Mouse (Mus musculus) telencephalon, adult 2 months (tissue): ENCODE measurements at regions not wholly inside any gene's neighbourhood (a gene's known extent, or its start where the extent isn't known, plus 50 kb on each side); places are given as distances from the start of the nearest gene placed in this dataset.

Source experiments
- DNase-seq: peaks from one replicate; pipeline ENCODE4 v3.0.0-alpha.2; 2011; ENCODE audit warnings: low read depth, low spot score

GRCm38 (mm10) chr8:125367374-125367773, 202.2 kb downstream of the Sipa1l2 start:
- DNase-seq = no peak

GRCm38 (mm10) chr8:125365004-125365403, 204.6 kb downstream of the Sipa1l2 start:
- peak; percentile 41 for DNase-seq

GRCm38 (mm10) chr8:125359456-125359855, 210.2 kb downstream of the Sipa1l2 start:
- DNase-seq = no peak

- no peak for DNase-seq
Observed at GRCm38 (mm10) chr8:125357759-125358158, 211.8 kb downstream of the Sipa1l2 start.

- no peak for DNase-seq
Observed at GRCm38 (mm10) chr8:125355059-125355509, 214.5 kb downstream of the Sipa1l2 start.

- no peak for DNase-seq
Observed at GRCm38 (mm10) chr8:125352276-125352675, 217.3 kb downstream of the Sipa1l2 start.

GRCm38 (mm10) chr8:125351486-125352032, 218.0 kb downstream of the Sipa1l2 start:
- no peak for DNase-seq

GRCm38 (mm10) chr8:125349290-125350025, 220.2 kb downstream of the Sipa1l2 start:
- no peak for DNase-seq

GRCm38 (mm10) chr8:125346182-125346581, 223.4 kb downstream of the Sipa1l2 start:
- no peak for DNase-seq

- DNase-seq = no peak
Observed at GRCm38 (mm10) chr8:125345571-125345970, 224.0 kb downstream of the Sipa1l2 start.

GRCm38 (mm10) chr8:125343867-125344266, 225.7 kb downstream of the Sipa1l2 start:
- DNase-seq = peak; percentile 39

- no peak for DNase-seq
Observed at GRCm38 (mm10) chr8:125342521-125342920, 227.1 kb downstream of the Sipa1l2 start.

GRCm38 (mm10) chr8:125341606-125342005, 228.0 kb downstream of the Sipa1l2 start:
- DNase-seq = no peak

- DNase-seq = no peak
Observed at GRCm38 (mm10) chr8:125338222-125338621, 231.4 kb downstream of the Sipa1l2 start.

- no peak for DNase-seq
Observed at GRCm38 (mm10) chr8:125337444-125338077, 232.0 kb downstream of the Sipa1l2 start.

- no peak for DNase-seq
Observed at GRCm38 (mm10) chr8:125336799-125337198, 232.8 kb downstream of the Sipa1l2 start.

GRCm38 (mm10) chr8:125335575-125336370, 233.8 kb downstream of the Sipa1l2 start:
- DNase-seq = no peak

GRCm38 (mm10) chr8:125335171-125335570, 234.4 kb downstream of the Sipa1l2 start:
- DNase-seq = no peak

- no peak for DNase-seq
Observed at GRCm38 (mm10) chr8:125330638-125331037, 239.0 kb downstream of the Sipa1l2 start.

GRCm38 (mm10) chr8:125328650-125329049, 241.0 kb downstream of the Sipa1l2 start:
- no peak for DNase-seq

GRCm38 (mm10) chr8:125327551-125328262, 241.9 kb downstream of the Sipa1l2 start:
- no peak for DNase-seq
